8 mouse cellular contexts compared by ENCODE assay signal in the genomic region with DNA sequence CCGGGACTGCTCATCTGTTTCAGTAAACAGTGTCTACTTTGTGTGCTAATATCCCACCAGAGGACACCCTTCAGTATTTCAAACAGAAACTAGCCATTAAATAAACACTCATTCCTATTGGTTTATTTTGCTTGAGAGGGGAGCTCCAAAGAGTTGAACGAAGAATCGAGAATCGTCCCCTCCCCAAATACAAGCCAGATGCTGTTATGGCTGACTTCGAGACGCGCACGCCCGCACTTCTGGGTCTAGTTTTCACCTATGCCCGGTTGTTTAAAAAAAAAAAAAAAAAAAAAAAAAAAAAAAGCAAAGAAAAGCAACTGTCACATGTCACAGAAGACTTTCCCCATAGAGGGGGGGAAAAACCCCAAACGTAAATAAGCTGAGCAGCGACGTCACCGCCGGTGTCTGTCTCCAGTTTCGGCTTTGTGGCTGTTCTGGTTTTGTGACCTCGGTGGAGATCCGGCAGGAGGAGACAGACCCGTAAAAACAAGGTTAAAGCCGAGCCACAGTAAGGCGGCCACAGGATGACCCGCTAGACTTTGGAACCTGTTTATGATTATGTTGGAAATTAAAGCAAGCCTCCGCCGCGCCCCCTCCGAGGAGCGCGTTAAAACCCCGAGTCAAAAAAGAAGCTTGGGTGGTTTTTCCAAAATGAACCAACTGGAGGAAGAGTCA. TPM values are rescaled to one million over a fixed set of nuclear protein-coding genes. Genes with fewer than 3 reads are reported as not detected.
A peak's percentile ranks its signal among the peaks of the same experiment; 100 is the strongest.
DNase-seq lines count a peak whose midpoint lies in the region; ATAC-seq and TF ChIP-seq lines count a peak whose summit lies in the region.

No protein-coding gene starts in this region.

- H3K9ac ChIP-seq in heart, embryonic 13.5 days, result peak overlapping the region; percentile 92
- H3K9ac ChIP-seq in kidney, embryonic 16.5 days (replicated peaks; ENCODE audit: low read length), result peak overlapping the region; percentile 98

- no peaks in the 10 kb centered on the region for H3K9me3 ChIP-seq in heart, embryonic 13.5 days
- no peaks in the 10 kb centered on the region for H3K9me3 ChIP-seq in kidney, embryonic 16.5 days (ENCODE audit: low read length)

- ATAC-seq in heart, embryonic 13.5 days (ENCODE audit: extremely low read depth, insufficient number of reproducible peaks, low FRiP score, low TSS enrichment), result no peak
- ATAC-seq in kidney, embryonic 16.5 days (ENCODE audit: low FRiP score, low TSS enrichment), result no peak
- ATAC-seq in frontal cortex, adult (ENCODE audit: low TSS enrichment), result no peak

- H3K4me1 ChIP-seq in cortical plate, adult 2 months (ENCODE audit: control insufficient read depth, insufficient read depth, low read length), result no peaks in the 10 kb centered on the region
- H3K4me1 ChIP-seq in heart, embryonic 13.5 days, result peaks cover 20% of the 10 kb centered on the region
- H3K4me1 ChIP-seq in kidney, embryonic 16.5 days (ENCODE audit: insufficient read depth, low read length), result peaks cover 18% of the 10 kb centered on the region

- no peaks in the 10 kb centered on the region for H3K27me3 ChIP-seq in heart, embryonic 13.5 days (replicated peaks)
- H3K27me3 ChIP-seq in kidney, embryonic 16.5 days (ENCODE audit: insufficient read depth, low read length), result no peaks in the 10 kb centered on the region

- H3K4me2 ChIP-seq in heart, embryonic 13.5 days, result peak overlapping the region; percentile 99
- H3K4me2 ChIP-seq in kidney, embryonic 16.5 days (replicated peaks; ENCODE audit: low read depth, low read length), result peak overlapping the region; percentile 85

- under 1% methylated on average over 29 of the region's 29 CpGs for WGBS in heart, embryonic 13.5 days
- WGBS in kidney, embryonic 16.5 days, result 0% methylated on average over 29 of the region's 29 CpGs
- WGBS in macrophage (ENCODE audit: missing documents), result under 1% methylated on average over 29 of the region's 29 CpGs

- no peak for TF ChIP-seq POLR2A in cortical plate, adult 2 months (IDR thresholded peaks at IDR 0.05; ENCODE audit: extremely low read depth, insufficient read depth, low read length)

- no peak for TF ChIP-seq CTCF in cortical plate, adult 2 months (IDR thresholded peaks at IDR 0.05; ENCODE audit: extremely low read depth, insufficient read depth, low read length)

- no peaks in the 10 kb centered on the region for H3K36me3 ChIP-seq in heart, embryonic 13.5 days
- no peaks in the 10 kb centered on the region for H3K36me3 ChIP-seq in kidney, embryonic 16.5 days (ENCODE audit: insufficient read depth, low read length)
- H3K36me3 ChIP-seq in macrophage (ENCODE audit: inconsistent target), result no peaks in the 10 kb centered on the region

- H3K4me3 ChIP-seq in cortical plate, adult 2 months (ENCODE audit: insufficient read depth, low read length), result peak overlapping the region; percentile 33
- H3K4me3 ChIP-seq in heart, embryonic 13.5 days, result peak overlapping the region; percentile 74
- H3K4me3 ChIP-seq in kidney, embryonic 16.5 days (ENCODE audit: low read length), result peak overlapping the region; percentile 88
- H3K4me3 ChIP-seq in macrophage (ENCODE audit: inconsistent target), result peak overlapping the region; percentile 77

- peak; percentile 51 for DNase-seq in ovary, postnatal 36 days (ENCODE audit: low spot score)
- no peak for DNase-seq in ovary, postnatal 10 days (ENCODE audit: low spot score)
- DNase-seq in spleen, postnatal 10 days (ENCODE audit: low spot score in 2 of 2), result peak; percentile 30 to 72

- H3K79me2 ChIP-seq in macrophage (ENCODE audit: inconsistent target), result peaks cover 61% of the 10 kb centered on the region

- no peak overlapping the region; the same call in 1 of the 2 replicates for H3K27ac ChIP-seq in cortical plate, adult 2 months (ENCODE audit: insufficient read depth, low read length)
- peak overlapping the region; percentile 98 for H3K27ac ChIP-seq in heart, embryonic 13.5 days (replicated peaks)
- peak overlapping the region; percentile 96 for H3K27ac ChIP-seq in kidney, embryonic 16.5 days (ENCODE audit: low read length)
- peak overlapping the region; percentile 98 for H3K27ac ChIP-seq in macrophage

RNA-seq across cellular contexts. Expression of gene Tgif1, which starts 1.2 kb away (rescaled TPM):
- polyA plus RNA-seq in cortical plate, adult 2 months (2012; rRNA removed), result 2.2 and 3.3 TPM in 2 replicates
- polyA plus RNA-seq in heart, embryonic 13.5 days (2015; fragmentation: Nextera tagmentation; extraction: Ambion mirVana), result 25.4 and 26.0 TPM in 2 replicates
- 90.4 and 93.7 TPM in 2 replicates for polyA plus RNA-seq in kidney, embryonic 16.5 days (2015; fragmentation: Nextera tagmentation; extraction: Ambion mirVana)
- total RNA-seq in macrophage (2018; cell fraction: chromatin; rRNA removed), result 1,000 to 10,000 TPM in 1 of 26 experiments, 100 to 1,000 TPM in 25; 155 to 1,067 (median 440) TPM
- total RNA-seq in macrophage (2018; cell fraction: cytosol; rRNA removed), result 100 to 1,000 TPM in 18 of 26 experiments, 10 to 100 TPM in 8; 49.4 to 328 (median 151) TPM
- total RNA-seq in macrophage (2018; cell fraction: nucleus; rRNA removed), result 1,000 to 10,000 TPM in 4 of 26 experiments, 100 to 1,000 TPM in 22; 178 to 1,168 (median 515) TPM
- 68.9 to 96.0 TPM (median 82.3 TPM) in 3 replicates for polyA plus RNA-seq in macrophage (2018)

Comparison
In these comparisons a context has a peak if more than half of its experiments do, and no peak if none do; other contexts are left out.
1. H3K4me3 ChIP-seq: peak in every context shown above with its lines; median percentile 88 in kidney, embryonic 16.5 days; 77 in macrophage; 74 in heart, embryonic 13.5 days; 33 in cortical plate, adult 2 months.